Mouse (Mus musculus): ENCODE results near the gene Cpsf6.

Cpsf6 gene

GRCm38 (mm10) chr10:117379908-117380307, at the start of gene Cpsf6:
Gene Cpsf6 (minus strand): TSS chr10:117380015.
- DNase-seq (ENCODE audit: low spot score in 2 of 2), result no peak

- DNase-seq (ENCODE audit: low spot score in 2 of 2), result no peak
These were observed 46.8 kb upstream of the Cpsf6 start for GRCm38 (mm10) chr10:117426615-117426969.

GRCm38 (mm10) chr10:117425907-117426614, 46.2 kb upstream of the Cpsf6 start:
- no peak for DNase-seq (ENCODE audit: low spot score in 2 of 2)

- no peak for DNase-seq (ENCODE audit: low spot score in 2 of 2)
These were observed 45.2 kb upstream of the Cpsf6 start for GRCm38 (mm10) chr10:117425013-117425412.

GRCm38 (mm10) chr10:117424146-117424905, 44.5 kb upstream of the Cpsf6 start:
- DNase-seq (ENCODE audit: low spot score in 2 of 2), result no peak

GRCm38 (mm10) chr10:117423025-117424002, 43.5 kb upstream of the Cpsf6 start:
- no peak for DNase-seq (ENCODE audit: low spot score in 2 of 2)

GRCm38 (mm10) chr10:117422174-117422808, 42.5 kb upstream of the Cpsf6 start:
- DNase-seq (ENCODE audit: low spot score in 2 of 2), result no peak

- DNase-seq (ENCODE audit: low spot score in 2 of 2), result no peak
These were observed 41.7 kb upstream of the Cpsf6 start for GRCm38 (mm10) chr10:117421283-117422107.

GRCm38 (mm10) chr10:117420502-117421282, 40.9 kb upstream of the Cpsf6 start:
- DNase-seq (ENCODE audit: low spot score in 2 of 2), result no peak

GRCm38 (mm10) chr10:117419577-117420290, 39.9 kb upstream of the Cpsf6 start:
- no peak for DNase-seq (ENCODE audit: low spot score in 2 of 2)

GRCm38 (mm10) chr10:117418668-117419237, 38.9 kb upstream of the Cpsf6 start:
- no peak for DNase-seq (ENCODE audit: low spot score in 2 of 2)

- no peak for DNase-seq (ENCODE audit: low spot score in 2 of 2)
These were observed 38.2 kb upstream of the Cpsf6 start for GRCm38 (mm10) chr10:117417772-117418667.

- no peak for DNase-seq (ENCODE audit: low spot score in 2 of 2)
These were observed 37.6 kb upstream of the Cpsf6 start for GRCm38 (mm10) chr10:117417470-117417767.

GRCm38 (mm10) chr10:117416636-117417469, 37.0 kb upstream of the Cpsf6 start:
- DNase-seq (ENCODE audit: low spot score in 2 of 2), result no peak

- no peak for DNase-seq (ENCODE audit: low spot score in 2 of 2)
These were observed 36.3 kb upstream of the Cpsf6 start for GRCm38 (mm10) chr10:117416095-117416494.

- DNase-seq (ENCODE audit: low spot score in 2 of 2), result no peak
These were observed 35.7 kb upstream of the Cpsf6 start for GRCm38 (mm10) chr10:117415364-117416057.

Data from spleen, postnatal 14 days (tissue).